Mouse (Mus musculus) heart, adult 2 months (tissue): Measurements from ENCODE around the gene Prickle2.

ENCODE experiments used
- CTCF ChIP-seq: fragments of 200-600 bp; IDR thresholded peaks from 2 replicates; pipeline ENCODE4 v1.8.1; 2022; ENCODE audit warnings: antibody characterized with exemption, mild to moderate bottlenecking, moderate library complexity
- POLR2A ChIP-seq: fragments of 200-500 bp; IDR thresholded peaks from 2 replicates; pipeline ENCODE4 v1.6.1; 2011; ENCODE audit warnings: mild to moderate bottlenecking, low read depth, low read length, control low read depth; ENCODE audit not compliant: insufficient read depth

DNA sequence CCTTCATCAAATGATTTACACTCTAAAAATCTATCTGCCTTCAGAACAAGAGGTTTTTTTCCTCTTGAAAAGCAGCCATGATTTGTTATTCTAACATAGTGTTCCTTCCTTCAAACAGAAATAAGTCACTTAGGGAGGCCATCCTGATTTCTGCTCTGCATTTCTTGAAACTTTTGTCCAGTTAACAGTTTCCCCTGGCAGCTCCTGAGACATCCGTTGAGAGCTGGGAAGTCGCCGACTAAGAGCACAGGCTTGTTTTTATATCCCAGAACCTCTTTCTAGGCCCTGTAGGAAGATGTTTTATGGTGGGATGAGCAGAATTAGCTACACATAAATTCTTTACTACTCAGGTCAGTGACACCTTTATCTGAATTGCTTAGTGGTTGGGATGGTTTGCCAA is 173.1 kb downstream of the Prickle2 start:
- TF ChIP-seq CTCF: no peak
- no peak for TF ChIP-seq POLR2A
